Comparison of ENCODE assay signal across 19 mouse cellular contexts in genomic region chr4:46869380-46869779, GRCm38 (mm10).
DNase-seq lines count a peak whose midpoint lies in the region; ATAC-seq and TF ChIP-seq lines count a peak whose summit lies in the region.
"Had no signal": no experiment of that assay in that cellular context is flagged by ENCODE, and none has a peak within 500 bp of the region (broad histone marks: within the 10 kb centered on the region; RNA-seq: fewer than 3 reads in every experiment).

No protein-coding gene starts in this region.

- peak overlapping the region; percentile 26; the same call in 1 of the 2 replicates for H3K27ac ChIP-seq in kidney, adult 2 months (ENCODE audit: insufficient read depth, low read depth, low read length)
- H3K27ac ChIP-seq in kidney, embryonic 15.5 days = no peak overlapping the region
- H3K27ac ChIP-seq: embryonic facial prominence, embryonic 13.5 days; heart, embryonic 10.5 days; hindbrain, embryonic 10.5 days; lung, embryonic 15.5 days; midbrain, embryonic 13.5 days; neural tube, embryonic 15.5 days; stomach, embryonic 15.5 days had no signal

- H3K27me3 ChIP-seq in kidney, adult 2 months (replicated peaks; ENCODE audit: control insufficient read depth, insufficient read depth, low read length) = no peaks in the 10 kb centered on the region
- 0 out of 2 replicates have a peak, but pooled peaks cover 5% of the 10 kb centered on the region for H3K27me3 ChIP-seq in kidney, embryonic 15.5 days
- H3K27me3 ChIP-seq: embryonic facial prominence, embryonic 13.5 days; lung, embryonic 15.5 days; neural tube, embryonic 15.5 days had no signal

- no peaks in the 10 kb centered on the region for H3K36me3 ChIP-seq in kidney, adult 2 months (ENCODE audit: control insufficient read depth, insufficient read depth, low read length)
- no peaks in the 10 kb centered on the region for H3K36me3 ChIP-seq in kidney, embryonic 15.5 days
- H3K36me3 ChIP-seq: embryonic facial prominence, embryonic 13.5 days; heart, embryonic 10.5 days; hindbrain, embryonic 10.5 days; lung, embryonic 15.5 days; midbrain, embryonic 13.5 days; neural tube, embryonic 15.5 days; stomach, embryonic 15.5 days had no signal

- H3K4me1 ChIP-seq in kidney, adult 2 months (ENCODE audit: control insufficient read depth, insufficient read depth, low read length) = peaks cover 15% of the 10 kb centered on the region
- H3K4me1 ChIP-seq in kidney, embryonic 15.5 days = peaks cover 5% of the 10 kb centered on the region; the same call in 1 of the 2 replicates
- H3K4me1 ChIP-seq: heart, embryonic 10.5 days; stomach, embryonic 15.5 days had no signal

- no peak overlapping the region for H3K4me3 ChIP-seq in kidney, adult 2 months (ENCODE audit: insufficient read depth, low read depth, low read length)
- no peak overlapping the region for H3K4me3 ChIP-seq in kidney, embryonic 15.5 days (replicated peaks)
- H3K4me3 ChIP-seq: embryonic facial prominence, embryonic 13.5 days; heart, embryonic 10.5 days; hindbrain, embryonic 10.5 days; lung, embryonic 15.5 days; midbrain, embryonic 13.5 days; neural tube, embryonic 15.5 days; stomach, embryonic 15.5 days had no signal

- no peak for ATAC-seq in kidney, embryonic 15.5 days (replicated peaks; ENCODE audit: low FRiP score)
- ATAC-seq: forebrain, embryonic 14.5 days; midbrain, embryonic 13.5 days had no signal

- peak; percentile 16 for DNase-seq in cerebellum, adult 9-11 months
- no peak for DNase-seq in cerebellum, adult 9-10 months
- DNase-seq in kidney, adult 2 months = peak; percentile 82
- DNase-seq in lung, postnatal 36 days = peak; percentile 3
- DNase-seq in lung, adult 18-20 months = no peak
- DNase-seq in kidney, postnatal 10 days = peak; percentile 38
- no peak for DNase-seq in layer of hippocampus, adult 18-20 months (ENCODE audit: low spot score in 2 of 2)
- DNase-seq: cerebellum, postnatal 14 days; liver; retina, postnatal 1 day had no signal

- no peak overlapping the region for H3K9ac ChIP-seq in kidney, embryonic 15.5 days
- H3K9ac ChIP-seq: embryonic facial prominence, embryonic 13.5 days; lung, embryonic 15.5 days; midbrain, embryonic 13.5 days; neural tube, embryonic 15.5 days; stomach, embryonic 15.5 days had no signal

- TF ChIP-seq CTCF in kidney, adult 2 months (conservative IDR thresholded peaks at IDR 0.05; ENCODE audit: insufficient read depth, insufficient read length, low read depth, low read length) = no peak

- no peak for TF ChIP-seq POLR2A in kidney, adult 2 months (IDR thresholded peaks at IDR 0.05; ENCODE audit: low read depth, low read length)

- no peaks in the 10 kb centered on the region for H3K9me3 ChIP-seq in kidney, embryonic 15.5 days (replicated peaks)
- H3K9me3 ChIP-seq: embryonic facial prominence, embryonic 13.5 days; heart, embryonic 10.5 days; hindbrain, embryonic 10.5 days; lung, embryonic 15.5 days; midbrain, embryonic 13.5 days; neural tube, embryonic 15.5 days; stomach, embryonic 15.5 days had no signal

- no peak overlapping the region for H3K4me2 ChIP-seq in kidney, embryonic 15.5 days
- H3K4me2 ChIP-seq: embryonic facial prominence, embryonic 13.5 days; lung, embryonic 15.5 days; midbrain, embryonic 13.5 days; neural tube, embryonic 15.5 days; stomach, embryonic 15.5 days had no signal

- 68% methylated on average over 2 of the region's 2 CpGs for WGBS in kidney, adult 2 months
- WGBS in kidney, embryonic 15.5 days = 74% methylated on average over 2 of the region's 2 CpGs

Comparison
In these comparisons a context has a peak if more than half of its experiments do, and no peak if none do; other contexts are left out.
1. DNase-seq: peak in cerebellum, adult 9-11 months (single experiment), kidney, adult 2 months (single experiment), lung, postnatal 36 days (single experiment) and kidney, postnatal 10 days (single experiment); none in cerebellum, adult 9-10 months (single experiment), lung, adult 18-20 months (0 of 2) and layer of hippocampus, adult 18-20 months (0 of 2).